Mouse (Mus musculus): ENCODE data around the gene Pdzrn3.

GRCm38 (mm10) chr6:101281644-101282043, 96.1 kb downstream of the Pdzrn3 start:
- no peak for TF ChIP-seq CTCF (IDR thresholded peaks at IDR 0.05; ENCODE audit: borderline replicate concordance, extremely low read depth, insufficient read depth, insufficient read length)
- no peak for TF ChIP-seq POLR2A (IDR thresholded peaks at IDR 0.05; ENCODE audit: borderline replicate concordance, extremely low read depth, insufficient read depth, insufficient read length, poor library complexity, severe bottlenecking)

Measured in brain, embryonic 14.5 days (tissue).